ENCODE assay signal across 30 mouse cellular contexts in the genomic region with DNA sequence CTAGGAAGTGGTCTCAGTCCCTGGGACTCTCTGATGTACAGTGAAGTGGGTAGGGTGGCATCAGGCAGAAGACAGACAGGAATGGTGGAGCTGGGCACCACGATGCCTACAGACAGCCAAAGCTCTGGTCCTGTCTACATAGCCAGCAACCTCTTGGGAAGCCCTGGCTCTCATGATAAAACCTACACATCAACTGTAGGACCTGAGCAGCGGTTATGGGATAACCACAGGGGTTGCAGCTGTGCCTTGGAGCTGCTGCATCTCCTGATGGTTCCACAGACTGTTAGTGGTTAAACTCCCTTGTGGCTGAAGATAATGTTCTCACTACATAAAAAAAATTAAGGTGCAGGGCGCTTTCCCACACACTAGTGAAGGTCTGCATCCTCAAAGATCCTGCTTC.
DNase-seq lines count a peak whose midpoint lies in the region; ATAC-seq and TF ChIP-seq lines count a peak whose summit lies in the region.
"Had no signal": no experiment of that assay in that cellular context is flagged by ENCODE, and none has a peak within 500 bp of the region (broad histone marks: within the 10 kb centered on the region; RNA-seq: fewer than 3 reads in every experiment).

No protein-coding gene starts in this region.

- no peak for ATAC-seq in intestine, embryonic 14.5 days (replicated peaks; ENCODE audit: low FRiP score, low TSS enrichment, low read depth)
- no peak for ATAC-seq in intestine, embryonic 16.5 days
- peak; percentile 78 for ATAC-seq in liver, postnatal 0 days
- ATAC-seq: forebrain, postnatal 0 days; midbrain, embryonic 15.5 days had no signal

- H3K36me3 ChIP-seq in intestine, embryonic 14.5 days (ENCODE audit: control insufficient read depth, insufficient read depth, low read length): peaks cover 72% of the 10 kb centered on the region
- H3K36me3 ChIP-seq in intestine, embryonic 16.5 days (ENCODE audit: control insufficient read depth, insufficient read depth, low read length): peaks cover 14% of the 10 kb centered on the region
- H3K36me3 ChIP-seq in liver, postnatal 0 days (replicated peaks; ENCODE audit: insufficient read depth, low read length): peaks cover 77% of the 10 kb centered on the region
- peaks cover 86% of the 10 kb centered on the region for H3K36me3 ChIP-seq in hindbrain, embryonic 10.5 days

- no peak overlapping the region for H3K27ac ChIP-seq in intestine, embryonic 14.5 days (ENCODE audit: low read depth)
- H3K27ac ChIP-seq in intestine, embryonic 16.5 days (ENCODE audit: low read length): no peak overlapping the region
- H3K27ac ChIP-seq in liver, postnatal 0 days (ENCODE audit: low read depth): no peak overlapping the region
- H3K27ac ChIP-seq in hindbrain, embryonic 10.5 days: no peak overlapping the region
- H3K27ac ChIP-seq: embryonic facial prominence, embryonic 10.5 days; embryonic facial prominence, embryonic 15.5 days; forebrain, embryonic 12.5 days; heart, embryonic 10.5 days; heart, embryonic 15.5 days; hindbrain, embryonic 14.5 days; kidney, embryonic 15.5 days; limb, embryonic 13.5 days; macrophage; midbrain, embryonic 10.5 days; midbrain, embryonic 15.5 days; neural tube, embryonic 15.5 days; stomach, embryonic 15.5 days had no signal

- no peak overlapping the region for H3K4me2 ChIP-seq in intestine, embryonic 14.5 days (ENCODE audit: low read length)
- no peak overlapping the region for H3K4me2 ChIP-seq in intestine, embryonic 16.5 days (ENCODE audit: low read depth, low read length)
- no peak overlapping the region for H3K4me2 ChIP-seq in liver, postnatal 0 days (ENCODE audit: low read depth, low read length)
- H3K4me2 ChIP-seq: embryonic facial prominence, embryonic 15.5 days; forebrain, embryonic 12.5 days; heart, embryonic 15.5 days; hindbrain, embryonic 14.5 days; kidney, embryonic 15.5 days; limb, embryonic 13.5 days; midbrain, embryonic 15.5 days; neural tube, embryonic 15.5 days; stomach, embryonic 15.5 days had no signal

- no peak for TF ChIP-seq CTCF in liver, postnatal 0 days (IDR thresholded peaks at IDR 0.05; ENCODE audit: low read depth)

- H3K9me3 ChIP-seq in intestine, embryonic 14.5 days (ENCODE audit: control insufficient read depth, low read length): no peaks in the 10 kb centered on the region
- H3K9me3 ChIP-seq in intestine, embryonic 16.5 days (ENCODE audit: control insufficient read depth, low read length): no peaks in the 10 kb centered on the region
- H3K9me3 ChIP-seq in liver, postnatal 0 days (ENCODE audit: low read length): no peaks in the 10 kb centered on the region
- H3K9me3 ChIP-seq in hindbrain, embryonic 10.5 days: no peaks in the 10 kb centered on the region
- H3K9me3 ChIP-seq: embryonic facial prominence, embryonic 10.5 days; embryonic facial prominence, embryonic 15.5 days; forebrain, embryonic 12.5 days; heart, embryonic 10.5 days; heart, embryonic 15.5 days; kidney, embryonic 15.5 days; limb, embryonic 13.5 days; midbrain, embryonic 10.5 days; midbrain, embryonic 15.5 days; neural tube, embryonic 15.5 days; stomach, embryonic 15.5 days had no signal

- DNase-seq in intestine, embryonic 14.5 days (ENCODE audit: low spot score): peak; percentile 47
- DNase-seq in thymus, postnatal 14 days: peak; percentile 12
- DNase-seq in thymus, postnatal 4 days: no peak
- DNase-seq in liver, postnatal 0 days: no peak
- DNase-seq in kidney, postnatal 25 days: no peak
- DNase-seq in hindbrain, embryonic 10.5 days (ENCODE audit: low spot score): no peak
- DNase-seq: adrenal gland, postnatal 14 days; cerebellum, adult 11 months; cerebellum, adult 9-10 months; forebrain, postnatal 0 days; heart, postnatal 36 days; kidney, adult 18-20 months; kidney, postnatal 4 days; lung, adult 2 months; lung, postnatal 10 days; right cerebral cortex, postnatal 25 days had no signal

- H3K4me1 ChIP-seq in intestine, embryonic 14.5 days (replicated peaks; ENCODE audit: control insufficient read depth, insufficient read depth, low read length): no peaks in the 10 kb centered on the region
- H3K4me1 ChIP-seq in intestine, embryonic 16.5 days (ENCODE audit: control insufficient read depth, insufficient read depth, low read length): no peaks in the 10 kb centered on the region
- no peaks in the 10 kb centered on the region for H3K4me1 ChIP-seq in liver, postnatal 0 days (ENCODE audit: insufficient read depth)
- no peaks in the 10 kb centered on the region for H3K4me1 ChIP-seq in hindbrain, embryonic 10.5 days (replicated peaks)
- H3K4me1 ChIP-seq: heart, embryonic 15.5 days; kidney, embryonic 15.5 days had no signal

- no peaks in the 10 kb centered on the region for H3K27me3 ChIP-seq in intestine, embryonic 14.5 days (replicated peaks; ENCODE audit: control insufficient read depth, insufficient read depth, low read length)
- no peaks in the 10 kb centered on the region for H3K27me3 ChIP-seq in intestine, embryonic 16.5 days (replicated peaks; ENCODE audit: control insufficient read depth, insufficient read depth, low read length)
- no peaks in the 10 kb centered on the region for H3K27me3 ChIP-seq in liver, postnatal 0 days (ENCODE audit: insufficient read depth, low read length)
- no peaks in the 10 kb centered on the region for H3K27me3 ChIP-seq in hindbrain, embryonic 10.5 days (ENCODE audit: insufficient read depth, poor library complexity, severe bottlenecking)
- H3K27me3 ChIP-seq: embryonic facial prominence, embryonic 15.5 days; forebrain, embryonic 12.5 days; heart, embryonic 15.5 days; kidney, embryonic 15.5 days; limb, embryonic 13.5 days; midbrain, embryonic 15.5 days; neural tube, embryonic 15.5 days; stomach, embryonic 15.5 days had no signal

- no peak overlapping the region for H3K9ac ChIP-seq in intestine, embryonic 14.5 days (ENCODE audit: low read length)
- no peak overlapping the region for H3K9ac ChIP-seq in intestine, embryonic 16.5 days (ENCODE audit: low read depth, low read length)
- H3K9ac ChIP-seq in liver, postnatal 0 days (replicated peaks): no peak overlapping the region
- H3K9ac ChIP-seq: embryonic facial prominence, embryonic 15.5 days; forebrain, embryonic 12.5 days; forebrain, postnatal 0 days; heart, embryonic 15.5 days; hindbrain, embryonic 14.5 days; kidney, embryonic 15.5 days; limb, embryonic 13.5 days; midbrain, embryonic 15.5 days; neural tube, embryonic 15.5 days; stomach, embryonic 15.5 days had no signal

- no peak overlapping the region for H3K4me3 ChIP-seq in intestine, embryonic 14.5 days (ENCODE audit: low read depth, low read length)
- H3K4me3 ChIP-seq in intestine, embryonic 16.5 days (ENCODE audit: low read length): no peak overlapping the region
- no peak overlapping the region for H3K4me3 ChIP-seq in liver, postnatal 0 days (ENCODE audit: low read depth, low read length)
- H3K4me3 ChIP-seq in hindbrain, embryonic 10.5 days: no peak overlapping the region
- H3K4me3 ChIP-seq: embryonic facial prominence, embryonic 10.5 days; embryonic facial prominence, embryonic 15.5 days; forebrain, embryonic 12.5 days; heart, embryonic 10.5 days; heart, embryonic 15.5 days; kidney, embryonic 15.5 days; limb, embryonic 13.5 days; midbrain, embryonic 10.5 days; midbrain, embryonic 15.5 days; neural tube, embryonic 15.5 days; stomach, embryonic 15.5 days had no signal

- WGBS in intestine, embryonic 14.5 days: 93% methylated on average over 3 of the region's 3 CpGs
- 92% methylated on average over 3 of the region's 3 CpGs for WGBS in intestine, embryonic 16.5 days
- WGBS in liver, postnatal 0 days (ENCODE audit: insufficient replicate concordance): 46% methylated on average over 3 of the region's 3 CpGs
- WGBS in hindbrain, embryonic 10.5 days: 92% methylated on average over 3 of the region's 3 CpGs

- TF ChIP-seq EP300 in liver, postnatal 0 days (IDR thresholded peaks at IDR 0.05; ENCODE audit: low read depth): peak; percentile 91

Comparison
In these comparisons a context has a peak if more than half of its experiments do, and no peak if none do; other contexts are left out.
1. DNase-seq: peak in intestine, embryonic 14.5 days (single experiment) and thymus, postnatal 14 days (single experiment); none in thymus, postnatal 4 days (single experiment), liver, postnatal 0 days (single experiment), kidney, postnatal 25 days (0 of 2) and hindbrain, embryonic 10.5 days (single experiment).